In genomic region chr1:106242129-106242528, GRCm38 (mm10) we compare ENCODE assay signal across 9 mouse cellular contexts.
A peak's percentile ranks its signal among the peaks of the same experiment; 100 is the strongest.
DNase-seq lines count a peak whose midpoint lies in the region; ATAC-seq and TF ChIP-seq lines count a peak whose summit lies in the region.
"Had no signal": no experiment of that assay in that cellular context is flagged by ENCODE, and none has a peak within 500 bp of the region (broad histone marks: within the 10 kb centered on the region; RNA-seq: fewer than 3 reads in every experiment).

No protein-coding gene starts in this region.

- peak overlapping the region; percentile 77 for H3K27ac ChIP-seq in gastrocnemius, adult 2 months
- no peak overlapping the region; the same call in 1 of the 2 replicates for H3K27ac ChIP-seq in lung, embryonic 16.5 days (ENCODE audit: low read length)
- peak overlapping the region; percentile 96 for H3K27ac ChIP-seq in embryonic fibroblast, embryonic 13.5 days (ENCODE audit: insufficient read depth, low read length)
- H3K27ac ChIP-seq: embryonic facial prominence, embryonic 13.5 days had no signal

- no peak overlapping the region for H3K4me3 ChIP-seq in gastrocnemius, adult 2 months
- no peak overlapping the region for H3K4me3 ChIP-seq in lung, embryonic 16.5 days (ENCODE audit: low read length)
- no peak overlapping the region for H3K4me3 ChIP-seq in embryonic fibroblast, embryonic 13.5 days (ENCODE audit: insufficient read depth, low read length)
- H3K4me3 ChIP-seq: embryonic facial prominence, embryonic 13.5 days had no signal

- intact Hi-C loops in gastrocnemius, adult 2 months (cut with DNase I): no loop called here
- intact Hi-C loops in gastrocnemius, postnatal 14 days (cut with DNase I; ENCODE audit: low total_unique reads): no loop called here

- H3K9me3 ChIP-seq in lung, embryonic 16.5 days (ENCODE audit: control insufficient read depth, low read length): no peaks in the 10 kb centered on the region
- H3K9me3 ChIP-seq: embryonic facial prominence, embryonic 13.5 days had no signal

- no peaks in the 10 kb centered on the region for H3K27me3 ChIP-seq in lung, embryonic 16.5 days (ENCODE audit: control insufficient read depth, insufficient read depth, low read depth, low read length)
- H3K27me3 ChIP-seq: embryonic facial prominence, embryonic 13.5 days had no signal

- DNase-seq in gastrocnemius, adult 2 months: no peak
- no peak for DNase-seq in gastrocnemius, postnatal 14 days
- no peak for DNase-seq in lung, postnatal 14 days
- DNase-seq in kidney, postnatal 14 days: peak; percentile 79
- no peak for DNase-seq in cerebellum, adult 9-10 months
- no peak for DNase-seq in cerebellum, postnatal 25 days

- peaks cover 22% of the 10 kb centered on the region for H3K4me1 ChIP-seq in lung, embryonic 16.5 days (replicated peaks; ENCODE audit: control insufficient read depth, insufficient read depth, low read length)
- H3K4me1 ChIP-seq in embryonic fibroblast, embryonic 13.5 days (ENCODE audit: control insufficient read depth, insufficient read depth, low read length): peaks cover 17% of the 10 kb centered on the region

- no peak for TF ChIP-seq POLR2A in embryonic fibroblast, embryonic 13.5 days (IDR thresholded peaks at IDR 0.05; ENCODE audit: low read depth, low read length)

- H3K9ac ChIP-seq in lung, embryonic 16.5 days (ENCODE audit: low read length): no peak overlapping the region
- H3K9ac ChIP-seq: embryonic facial prominence, embryonic 13.5 days had no signal

- H3K36me3 ChIP-seq in lung, embryonic 16.5 days (ENCODE audit: control insufficient read depth, insufficient read depth, low read length): no peaks in the 10 kb centered on the region
- H3K36me3 ChIP-seq: embryonic facial prominence, embryonic 13.5 days had no signal

- no peak overlapping the region for H3K4me2 ChIP-seq in lung, embryonic 16.5 days (ENCODE audit: low read depth, low read length)
- H3K4me2 ChIP-seq: embryonic facial prominence, embryonic 13.5 days had no signal

- peak; percentile 90 for ATAC-seq in lung, embryonic 16.5 days (ENCODE audit: low read depth)

- TF ChIP-seq CTCF in gastrocnemius, adult 2 months (IDR thresholded peaks at IDR 0.05): no peak
- TF ChIP-seq CTCF in embryonic fibroblast, embryonic 13.5 days (IDR thresholded peaks at IDR 0.05; ENCODE audit: borderline replicate concordance, insufficient read depth, low read length): no peak

- WGBS in lung, embryonic 16.5 days: 8% methylated on average over 2 of the region's 2 CpGs
